Mouse (Mus musculus): ENCODE results near the gene Cox18.

The Cox18 gene

DNA sequence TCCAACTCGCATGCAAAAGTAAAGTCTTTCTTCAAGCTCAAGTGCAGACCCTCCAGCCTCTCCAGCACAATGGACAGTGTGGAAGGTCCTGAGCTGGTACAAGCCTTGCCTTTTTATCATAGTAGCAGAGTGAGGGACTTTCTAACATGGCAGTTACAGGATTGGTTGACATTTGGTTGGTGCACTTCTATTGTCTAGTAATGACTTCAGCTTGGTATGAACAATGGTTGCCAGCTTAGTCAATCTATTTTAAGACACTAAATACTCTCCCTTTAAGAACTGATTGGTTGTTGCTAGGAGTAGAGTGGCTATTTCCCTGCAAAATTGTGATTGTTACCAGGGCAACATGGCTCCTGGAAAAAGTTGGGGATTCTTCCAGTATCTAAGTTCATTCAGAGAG lies 45.7 kb downstream of the Cox18 start:
- DNase-seq (ENCODE audit: low spot score in 2 of 2): no peak
